Mouse (Mus musculus): Measurements from ENCODE around the gene Aldh3b3.

GRCm38 (mm10) chr19:4004331-4004730 is 45.9 kb downstream of the Aldh3b3 start:
- no peak for TF ChIP-seq EP300 (IDR thresholded peaks at IDR 0.05)
- no peak for TF ChIP-seq CTCF (IDR thresholded peaks at IDR 0.05)
